Mouse (Mus musculus) neural tube, embryonic 14.5 days (tissue): Measurements from ENCODE around the gene Foxo1. TPM values are rescaled to one million over a fixed set of nuclear protein-coding genes. Genes with fewer than 3 reads are reported as not detected.

ENCODE experiments used
- ATAC-seq: fragments of 200-750 bp; cut with Nextera tagmentation; 2 replicates; pipeline ENCODE4 v1.8.0; 2017; ENCODE audit warnings: low read depth, mild to moderate bottlenecking, moderate TSS enrichment, moderate library complexity
- H3K27ac ChIP-seq: fragments of 300-500 bp; sonication (generic); 2 replicates; pipeline ENCODE4 v1.5.1; 2014; ENCODE audit warnings: low read depth, mild to moderate bottlenecking, control low read depth, low read length, moderate library complexity, mixed read lengths
- H3K27me3 ChIP-seq: fragments of 300-500 bp; sonication (generic); 2 replicates; pipeline ENCODE4 v1.6.1; 2014; ENCODE audit warnings: low read length; ENCODE audit not compliant: control insufficient read depth, insufficient read depth
- H3K36me3 ChIP-seq: fragments of 300-500 bp; sonication (generic); 2 replicates; pipeline ENCODE4 v1.6.1; 2014; ENCODE audit warnings: low read length, mixed read lengths; ENCODE audit not compliant: control insufficient read depth, insufficient read depth
- H3K4me1 ChIP-seq: fragments of 300-500 bp; sonication (generic); 2 replicates; pipeline ENCODE4 v1.6.1; 2014; ENCODE audit warnings: low read length; ENCODE audit not compliant: control insufficient read depth, insufficient read depth
- H3K4me2 ChIP-seq: fragments of 300-500 bp; sonication (generic); 2 replicates; pipeline ENCODE4 v1.6.1; 2014; ENCODE audit warnings: mild to moderate bottlenecking, low read depth, low read length, control low read depth
- H3K4me3 ChIP-seq: fragments of 300-500 bp; sonication (generic); 2 replicates; pipeline ENCODE4 v1.5.1; 2014; ENCODE audit warnings: low read depth, low read length, control low read depth, mixed read lengths
- H3K9ac ChIP-seq: fragments of 300-500 bp; sonication (generic); replicated peaks from 2 replicates; pipeline ENCODE4 v1.6.1; 2014; ENCODE audit warnings: low read depth, mild to moderate bottlenecking, control low read depth, low read length, mixed read lengths
- H3K9me3 ChIP-seq: fragments of 300-500 bp; sonication (generic); 2 replicates; pipeline ENCODE4 v1.6.1; 2016; ENCODE audit warnings: low read length; ENCODE audit not compliant: control insufficient read depth
- WGBS: fragments of 180-500 bp; shearing (Covaris S2); extraction: QIAGEN DNeasy Blood & Tissue Kit; methylation state at CpG from one replicate; pipeline ENCODE4 v1.1.7; 2014; 5-methylcytosine and 5-hydroxymethylcytosine counted together
- polyA plus RNA-seq: library from polyadenylated mRNA; unstranded; fragments of >200 nt; fragmentation: Nextera tagmentation; extraction: Ambion mirVana; gene quantifications from 2 replicates; pipeline ENCODE4 v1.2.1, GENCODE M21; 2014

The Foxo1 gene
- polyA plus RNA-seq: 2.1 and 3.6 TPM in 2 replicates

GRCm38 (mm10) chr3:52267652-52268486 lies at the start of gene Foxo1:
Gene Foxo1, plus strand, starts transcription at chr3:52268336.
- H3K9me3 ChIP-seq: no peaks in the 10 kb centered on the region
- peak within 1 kb of the TSS; percentile 67 for H3K27ac ChIP-seq
- H3K4me3 ChIP-seq: peak within 1 kb of the TSS; percentile 77
- peak; percentile 96 for ATAC-seq
- peaks cover 37% of the 10 kb centered on the region for H3K27me3 ChIP-seq
- H3K9ac ChIP-seq: peak within 1 kb of the TSS; percentile 57
- H3K36me3 ChIP-seq: no peaks in the 10 kb centered on the region
- under 1% methylated on average over 78 of the region's 85 CpGs for WGBS
- peaks cover 13% of the 10 kb centered on the region for H3K4me1 ChIP-seq
- H3K4me2 ChIP-seq: peak within 1 kb of the TSS; percentile 81

GRCm38 (mm10) chr3:52218864-52219263 lies 49.3 kb upstream of the Foxo1 start:
- Histone ChIP-seq H3K4me2 (no peak overlapping the region), H3K27me3 (no peaks in the 10 kb centered on the region), H3K4me3 (no peak overlapping the region), H3K9ac (no peak overlapping the region), H3K9me3 (no peaks in the 10 kb centered on the region), H3K4me1 (no peaks in the 10 kb centered on the region), H3K36me3 (no peaks in the 10 kb centered on the region), H3K27ac (no peak overlapping the region)
- WGBS: 68% methylated on average over 7 of the region's 7 CpGs
- no peak for ATAC-seq

GRCm38 (mm10) chr3:52221082-52221481 lies 47.1 kb upstream of the Foxo1 start:
- Histone ChIP-seq H3K4me2 (no peak overlapping the region), H3K4me3 (no peak overlapping the region), H3K9ac (no peak overlapping the region), H3K4me1 (no peaks in the 10 kb centered on the region), H3K9me3 (no peaks in the 10 kb centered on the region), H3K27me3 (no peaks in the 10 kb centered on the region), H3K36me3 (no peaks in the 10 kb centered on the region), H3K27ac (no peak overlapping the region)
- 80% methylated on average over 3 of the region's 3 CpGs for WGBS
- no peak for ATAC-seq

- no peak overlapping the region for H3K9ac ChIP-seq
- 78% methylated on average over 5 of the region's 5 CpGs for WGBS
- no peaks in the 10 kb centered on the region for H3K4me1 ChIP-seq
- ATAC-seq: no peak
- H3K9me3 ChIP-seq: no peaks in the 10 kb centered on the region
- no peak overlapping the region for H3K4me3 ChIP-seq
- no peak overlapping the region for H3K27ac ChIP-seq
- H3K36me3 ChIP-seq: no peaks in the 10 kb centered on the region
- H3K4me2 ChIP-seq: no peak overlapping the region
- no peaks in the 10 kb centered on the region for H3K27me3 ChIP-seq
Observed at GRCm38 (mm10) chr3:52221931-52222330, 46.2 kb upstream of the Foxo1 start.

DNA sequence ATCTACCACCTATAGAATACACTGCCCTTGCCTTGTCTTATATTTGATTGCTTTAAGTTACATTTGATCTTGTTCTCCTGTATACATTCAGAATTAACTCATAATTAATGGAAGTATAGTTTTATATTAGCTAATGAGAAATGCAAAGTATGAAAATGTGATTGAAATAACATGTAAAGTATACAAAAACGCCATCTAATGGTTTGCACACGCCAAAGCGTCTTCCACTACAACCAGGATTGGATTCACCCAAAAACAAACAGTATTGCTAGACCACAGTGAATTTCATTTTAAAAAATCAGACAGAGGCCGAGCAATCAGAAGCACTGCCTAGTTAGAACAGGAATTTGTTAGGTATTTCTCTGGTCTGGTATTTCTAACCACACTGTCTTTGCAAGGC lies 31.6 kb upstream of the Foxo1 start:
- no peak for ATAC-seq
- H3K4me1 ChIP-seq: no peaks in the 10 kb centered on the region
- H3K4me2 ChIP-seq: no peak overlapping the region
- no peak overlapping the region for H3K27ac ChIP-seq
- H3K9ac ChIP-seq: no peak overlapping the region
- whole genome bisulfite sequencing: 88% methylated on average over 4 of the region's 4 CpGs
- no peaks in the 10 kb centered on the region for H3K36me3 ChIP-seq
- no peak overlapping the region for H3K4me3 ChIP-seq
- no peaks in the 10 kb centered on the region for H3K27me3 ChIP-seq
- no peaks in the 10 kb centered on the region for H3K9me3 ChIP-seq

DNA sequence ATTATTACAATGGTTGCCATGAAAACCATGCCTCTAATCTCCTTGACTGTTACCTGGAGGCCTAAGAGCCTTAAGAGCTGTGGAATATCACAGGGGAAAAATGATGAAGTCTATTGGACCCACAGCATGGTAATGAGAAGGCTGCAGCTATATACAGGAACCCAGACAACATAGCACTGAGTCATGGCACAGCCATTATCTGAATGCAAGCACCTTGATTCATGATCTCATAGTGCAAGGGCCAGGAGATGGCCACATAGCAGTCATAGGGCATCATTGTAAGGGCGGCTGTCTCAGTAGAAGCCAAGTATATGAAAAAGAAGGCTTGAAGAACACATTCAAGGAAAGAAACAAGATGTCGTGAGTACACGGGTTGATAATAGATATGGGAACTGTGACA lies 31.0 kb upstream of the Foxo1 start:
- no peak for ATAC-seq
- H3K9me3 ChIP-seq: no peaks in the 10 kb centered on the region
- H3K4me3 ChIP-seq: no peak overlapping the region
- H3K27ac ChIP-seq: no peak overlapping the region
- no peak overlapping the region for H3K4me2 ChIP-seq
- H3K9ac ChIP-seq: no peak overlapping the region
- no peaks in the 10 kb centered on the region for H3K36me3 ChIP-seq
- 87% methylated on average over 3 of the region's 3 CpGs for WGBS
- H3K4me1 ChIP-seq: no peaks in the 10 kb centered on the region
- H3K27me3 ChIP-seq: no peaks in the 10 kb centered on the region

DNA sequence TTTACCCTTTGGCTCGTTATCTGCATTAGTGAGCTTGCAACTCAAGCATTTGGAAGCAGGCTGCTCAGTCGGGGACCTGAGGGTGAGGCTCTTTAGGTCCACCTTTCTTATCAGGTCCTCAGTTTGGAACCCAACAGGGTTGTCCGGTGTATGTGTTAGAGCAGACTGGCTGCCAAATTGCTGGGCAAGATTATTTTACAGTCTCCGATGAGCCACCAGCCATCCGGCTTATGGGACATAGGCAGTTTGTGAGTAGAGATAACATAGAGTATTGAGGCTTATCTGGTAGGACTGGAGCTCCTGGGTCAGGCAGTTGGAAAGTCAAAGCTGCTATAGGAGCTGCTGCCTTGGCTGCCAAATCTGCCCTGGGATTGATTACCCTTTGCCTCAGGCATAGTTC lies 27.1 kb upstream of the Foxo1 start:
- no peaks in the 10 kb centered on the region for H3K4me1 ChIP-seq
- no peak overlapping the region for H3K4me2 ChIP-seq
- no peaks in the 10 kb centered on the region for H3K27me3 ChIP-seq
- no peak for ATAC-seq
- WGBS: 92% methylated on average over 5 of the region's 5 CpGs
- H3K4me3 ChIP-seq: no peak overlapping the region
- H3K9me3 ChIP-seq: no peaks in the 10 kb centered on the region
- no peaks in the 10 kb centered on the region for H3K36me3 ChIP-seq
- H3K9ac ChIP-seq: no peak overlapping the region
- H3K27ac ChIP-seq: no peak overlapping the region

GRCm38 (mm10) chr3:52242457-52243105 lies 25.6 kb upstream of the Foxo1 start:
- H3K4me2 ChIP-seq: no peak overlapping the region
- no peaks in the 10 kb centered on the region for H3K9me3 ChIP-seq
- H3K36me3 ChIP-seq: no peaks in the 10 kb centered on the region
- WGBS: 45% methylated on average over 6 of the region's 6 CpGs
- no peak overlapping the region for H3K9ac ChIP-seq
- no peak overlapping the region for H3K4me3 ChIP-seq
- H3K4me1 ChIP-seq: no peaks in the 10 kb centered on the region
- no peak overlapping the region for H3K27ac ChIP-seq
- ATAC-seq: peak; percentile 74; the same call in 1 of the 2 replicates
- no peaks in the 10 kb centered on the region for H3K27me3 ChIP-seq

DNA sequence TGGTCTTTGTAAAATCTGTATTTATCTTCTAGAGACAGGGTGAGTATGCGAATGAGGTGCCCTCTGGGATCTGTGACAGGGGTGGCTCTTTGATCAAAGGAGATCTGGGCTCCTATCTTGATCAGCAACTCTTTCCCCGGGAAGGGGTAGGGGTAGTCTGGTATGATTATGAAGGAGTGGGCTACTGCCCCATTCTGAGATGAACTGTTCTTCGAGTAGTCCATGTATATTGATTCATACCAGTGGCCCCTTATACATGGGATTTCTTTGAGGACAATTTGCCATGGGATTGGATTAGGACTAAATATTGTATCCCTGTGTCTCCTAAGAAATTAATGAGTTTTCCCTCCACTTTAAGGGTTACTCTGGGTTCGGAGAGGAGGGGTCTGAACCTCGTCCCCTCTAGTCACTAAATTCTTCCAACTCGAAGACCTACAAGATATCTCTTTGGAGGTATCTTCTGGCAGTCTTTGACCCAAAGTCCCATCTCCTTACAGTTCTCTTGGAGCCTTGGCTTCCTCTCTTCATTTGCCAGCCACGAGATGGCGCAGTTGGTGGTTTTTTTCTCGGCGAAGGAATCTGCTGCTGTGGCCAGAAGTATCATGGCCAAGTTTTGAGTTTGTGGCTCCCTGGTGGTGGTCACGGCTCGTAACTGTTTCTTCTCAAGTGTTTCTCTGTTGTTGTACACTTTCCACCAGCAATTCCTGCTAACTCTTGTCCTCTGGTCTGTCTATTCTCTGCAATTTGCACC lies 24.7 kb upstream of the Foxo1 start:
- Histone ChIP-seq H3K4me1 (no peaks in the 10 kb centered on the region), H3K27me3 (no peaks in the 10 kb centered on the region), H3K27ac (no peak overlapping the region), H3K4me2 (no peak overlapping the region), H3K9ac (no peak overlapping the region), H3K9me3 (no peaks in the 10 kb centered on the region), H3K36me3 (no peaks in the 10 kb centered on the region), H3K4me3 (no peak overlapping the region)
- no peak for ATAC-seq
- 58% methylated on average over 12 of the region's 12 CpGs for WGBS
